Mouse (Mus musculus): ENCODE data around the gene Spata21. TPM values are rescaled to one million over a fixed set of nuclear protein-coding genes. Genes with fewer than 3 reads are reported as not detected.

Gene Spata21
- polyA plus RNA-seq (2015; fragmentation: Nextera tagmentation; extraction: Ambion mirVana): 0.06 and 0.14 TPM in 2 replicates

GRCm38 (mm10) chr4:141088033-141088432 is at the start of gene Spata21:
TSS of gene Spata21 (plus strand) at chr4:141088333.

GRCm38 (mm10) chr4:141060426-141061301 is 27.5 kb upstream of the Spata21 start, which contains the start of gene Crocc:
TSS of gene Crocc (minus strand) at chr4:141060550.

GRCm38 (mm10) chr4:141077681-141078509 is 10.2 kb upstream of the Spata21 start, which contains the start of gene Necap2:
TSS of gene Necap2 (minus strand) at chr4:141078357.

GRCm38 (mm10) chr4:141139116-141139970 is 51.2 kb downstream of the Spata21 start, which contains the start of gene Szrd1:
TSS of gene Szrd1 (minus strand) at chr4:141139775.

GRCm38 (mm10) chr4:141147112-141148008 is 59.2 kb downstream of the Spata21 start, which contains the start of gene Fbxo42:
TSS of gene Fbxo42 (plus strand) at chr4:141147913.

Other genes starting within 250 kb of the Spata21 start
- 0.05 and 0.13 TPM in 2 replicates for gene Padi1, start 242.6 kb upstream of the Spata21 start, polyA plus RNA-seq (2015; fragmentation: Nextera tagmentation; extraction: Ambion mirVana)
- 2.7 and 5.5 TPM in 2 replicates for gene Padi2, start 182.0 kb upstream of the Spata21 start, polyA plus RNA-seq (2015; fragmentation: Nextera tagmentation; extraction: Ambion mirVana)
- gene Sdhb, start 127.1 kb upstream of the Spata21 start, polyA plus RNA-seq (2015; fragmentation: Nextera tagmentation; extraction: Ambion mirVana): 195 and 204 TPM in 2 replicates
- gene Atp13a2, start 101.5 kb upstream of the Spata21 start, polyA plus RNA-seq (2015; fragmentation: Nextera tagmentation; extraction: Ambion mirVana): 21.9 and 32.8 TPM in 2 replicates
- 110 and 150 TPM in 2 replicates for gene Mfap2, start 77.9 kb upstream of the Spata21 start, polyA plus RNA-seq (2015; fragmentation: Nextera tagmentation; extraction: Ambion mirVana)
- 1.5 and 1.9 TPM in 2 replicates for gene Crocc, start 27.8 kb upstream of the Spata21 start, polyA plus RNA-seq (2015; fragmentation: Nextera tagmentation; extraction: Ambion mirVana)
- 156 and 157 TPM in 2 replicates for gene Necap2, start 10.0 kb upstream of the Spata21 start, polyA plus RNA-seq (2015; fragmentation: Nextera tagmentation; extraction: Ambion mirVana)
- gene Szrd1, start 51.4 kb downstream of the Spata21 start, polyA plus RNA-seq (2015; fragmentation: Nextera tagmentation; extraction: Ambion mirVana): 16.1 and 16.3 TPM in 2 replicates
- gene Fbxo42, start 59.6 kb downstream of the Spata21 start, polyA plus RNA-seq (2015; fragmentation: Nextera tagmentation; extraction: Ambion mirVana): 20.5 and 25.9 TPM in 2 replicates
- 1.7 and 2.3 TPM in 2 replicates for gene Rsg1, start 125.6 kb downstream of the Spata21 start, polyA plus RNA-seq (2015; fragmentation: Nextera tagmentation; extraction: Ambion mirVana)
- gene Arhgef19, start 151.2 kb downstream of the Spata21 start, polyA plus RNA-seq (2015; fragmentation: Nextera tagmentation; extraction: Ambion mirVana): 0.42 and 0.90 TPM in 2 replicates
- 0.52 and 0.89 TPM in 2 replicates for gene Epha2, start 212.9 kb downstream of the Spata21 start, polyA plus RNA-seq (2015; fragmentation: Nextera tagmentation; extraction: Ambion mirVana)